Mouse (Mus musculus) C2C12 (cell line): ENCODE measurements at regions not wholly inside any gene's neighbourhood (a gene's known extent, or its start where the extent isn't known, plus 50 kb on each side); places are given as distances from the start of the nearest gene placed in this dataset.

ENCODE experiments used
- H3K27me3 ChIP-seq: one replicate; pipeline ENCODE4 v1.6.1; 2011; ENCODE audit not compliant: control insufficient read depth, insufficient read depth, insufficient read length
- H3K36me3 ChIP-seq: one replicate; pipeline ENCODE4 v1.6.1; 2011; ENCODE audit not compliant: control insufficient read depth, insufficient read depth
- H3K4me3 ChIP-seq: one replicate; pipeline ENCODE4 v1.5.1; 2011; ENCODE audit warnings: mild to moderate bottlenecking, control low read depth; ENCODE audit not compliant: poor library complexity, insufficient read depth, severe bottlenecking
- H3K79me2 ChIP-seq: one replicate; pipeline ENCODE4 v1.6.1; 2011; ENCODE audit not compliant: control insufficient read depth, insufficient read depth
- H3K79me3 ChIP-seq: one replicate; pipeline ENCODE4 v1.6.1; 2011; ENCODE audit warnings: low read depth, control low read depth
- H3ac ChIP-seq: one replicate; pipeline ENCODE3; 2011; ENCODE audit warnings: low read depth; ENCODE audit not compliant: control insufficient read depth, insufficient read length
- CEBPB ChIP-seq: IDR thresholded peaks from one replicate; pipeline ENCODE4 v1.6.1; 2011; ENCODE audit warnings: low read depth, mild to moderate bottlenecking, control low read depth, moderate library complexity
- CTCF ChIP-seq: IDR thresholded peaks from one replicate; pipeline ENCODE4 v1.5.1; 2011; ENCODE audit not compliant: control insufficient read depth, insufficient read depth, insufficient read length
- FOSL1 ChIP-seq: IDR thresholded peaks from one replicate; pipeline ENCODE4 v1.8.0; 2011; ENCODE audit warnings: mild to moderate bottlenecking, low read length; ENCODE audit not compliant: poor library complexity, insufficient read depth, severe bottlenecking
- MAX ChIP-seq: IDR thresholded peaks from one replicate; pipeline ENCODE4 v1.6.1; 2011; ENCODE audit warnings: mild to moderate bottlenecking, control low read depth
- MYOD1 ChIP-seq: IDR thresholded peaks from one replicate; pipeline ENCODE4 v1.6.1; 2011; ENCODE audit warnings: low read depth; ENCODE audit not compliant: control insufficient read depth, insufficient read length
- MYOG ChIP-seq: IDR thresholded peaks from one replicate; pipeline ENCODE4 v1.6.1; 2011; ENCODE audit not compliant: control insufficient read depth, insufficient read length; ENCODE audit errors: extremely low read depth
- USF1 ChIP-seq: IDR thresholded peaks from one replicate; pipeline ENCODE4 v1.6.1; 2011; ENCODE audit warnings: low read depth, mild to moderate bottlenecking, control low read depth, moderate library complexity

- Histone ChIP-seq H3K4me3 (no peak overlapping the region), H3K79me3 (no peaks in the 10 kb centered on the region), H3ac (no peak overlapping the region), H3K27me3 (no peaks in the 10 kb centered on the region), H3K79me2 (no peaks in the 10 kb centered on the region), H3K36me3 (no peaks in the 10 kb centered on the region)
- TF ChIP-seq CTCF = no peak
These were observed 410.4 kb upstream of the Prickle1 start for GRCm38 (mm10) chr15:94006082-94006481.

- Histone ChIP-seq H3K27me3 (no peaks in the 10 kb centered on the region), H3K4me3 (no peak overlapping the region), H3ac (no peak overlapping the region), H3K36me3 (no peaks in the 10 kb centered on the region), H3K79me2 (no peaks in the 10 kb centered on the region), H3K79me3 (no peaks in the 10 kb centered on the region)
- no peak for TF ChIP-seq CTCF
- no peak for TF ChIP-seq MAX
- no peak for TF ChIP-seq MYOD1
- no peak for TF ChIP-seq USF1
- TF ChIP-seq CEBPB = no peak
- TF ChIP-seq FOSL1 = no peak
- TF ChIP-seq MYOG = no peak
These were observed 409.2 kb upstream of the Prickle1 start for GRCm38 (mm10) chr15:94004911-94005310.

DNA sequence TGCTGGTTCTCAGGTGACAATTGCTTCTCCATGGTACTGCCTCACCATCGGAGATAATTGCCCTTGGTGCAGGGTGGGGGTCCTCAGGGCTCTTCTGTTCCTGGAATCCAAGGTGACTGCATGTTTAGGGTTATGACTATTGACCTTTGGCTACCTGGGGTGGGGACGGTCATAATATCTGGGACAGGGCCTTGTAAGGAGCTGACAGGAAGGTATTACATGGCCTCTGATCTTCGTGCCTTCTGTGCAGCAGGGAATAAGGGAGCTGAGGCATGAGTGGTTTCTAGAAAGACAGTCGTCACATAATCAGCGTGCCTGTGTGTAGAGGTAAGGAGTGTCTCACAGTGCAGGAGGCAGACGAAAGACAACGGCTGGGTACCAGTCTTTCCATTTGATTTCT is 407.5 kb upstream of the Prickle1 start:
- Histone ChIP-seq H3K27me3 (no peaks in the 10 kb centered on the region), H3ac (no peak overlapping the region), H3K36me3 (no peaks in the 10 kb centered on the region), H3K4me3 (no peak overlapping the region), H3K79me3 (no peaks in the 10 kb centered on the region), H3K79me2 (no peaks in the 10 kb centered on the region)
- TF ChIP-seq FOSL1 = no peak
- no peak for TF ChIP-seq MAX
- no peak for TF ChIP-seq MYOG
- no peak for TF ChIP-seq USF1
- TF ChIP-seq MYOD1 = no peak
- TF ChIP-seq CEBPB = no peak
- no peak for TF ChIP-seq CTCF

- Histone ChIP-seq H3K79me2 (no peaks in the 10 kb centered on the region), H3K27me3 (no peaks in the 10 kb centered on the region), H3ac (no peak overlapping the region), H3K4me3 (no peak overlapping the region), H3K36me3 (no peaks in the 10 kb centered on the region), H3K79me3 (no peaks in the 10 kb centered on the region)
- TF ChIP-seq MYOG (no peak), FOSL1 (no peak), CEBPB (no peak), CTCF (no peak), MAX (no peak), USF1 (no peak), MYOD1 (no peak)
These were observed 398.9 kb upstream of the Prickle1 start for GRCm38 (mm10) chr15:93994542-93994941.

DNA sequence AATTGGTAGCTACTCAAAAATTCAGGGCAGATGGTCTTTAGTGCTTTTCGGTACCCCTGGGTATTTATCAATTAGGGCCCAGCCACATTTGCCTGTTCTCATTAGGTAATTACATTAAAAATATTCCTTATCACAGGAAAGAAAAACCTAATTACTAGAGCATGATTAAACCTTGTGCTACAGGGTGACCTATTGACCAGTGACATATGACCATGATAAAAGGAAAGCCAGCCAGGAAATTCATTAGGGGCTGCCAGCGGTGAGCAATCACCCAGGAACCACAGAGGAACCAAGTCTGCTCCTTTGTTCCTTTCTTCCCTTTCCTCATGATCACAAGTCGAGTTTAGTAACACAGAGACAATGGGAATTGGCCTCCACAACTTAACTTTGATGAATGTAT is 394.4 kb upstream of the Prickle1 start:
- Histone ChIP-seq H3K79me2 (no peaks in the 10 kb centered on the region), H3K27me3 (no peaks in the 10 kb centered on the region), H3K4me3 (no peak overlapping the region), H3K36me3 (no peaks in the 10 kb centered on the region), H3K79me3 (no peaks in the 10 kb centered on the region), H3ac (no peak overlapping the region)
- TF ChIP-seq FOSL1 = no peak
- TF ChIP-seq MYOD1 = no peak
- no peak for TF ChIP-seq MYOG
- TF ChIP-seq USF1 = no peak
- TF ChIP-seq MAX = no peak

GRCm38 (mm10) chr15:93988367-93988766 is 392.7 kb upstream of the Prickle1 start:
- Histone ChIP-seq H3K79me2 (no peaks in the 10 kb centered on the region), H3K36me3 (no peaks in the 10 kb centered on the region), H3K4me3 (no peak overlapping the region), H3ac (no peak overlapping the region), H3K79me3 (no peaks in the 10 kb centered on the region), H3K27me3 (no peaks in the 10 kb centered on the region)
- TF ChIP-seq CEBPB = no peak
- TF ChIP-seq USF1 = no peak
- no peak for TF ChIP-seq MYOG
- no peak for TF ChIP-seq MAX
- no peak for TF ChIP-seq CTCF
- TF ChIP-seq FOSL1 = no peak
- TF ChIP-seq MYOD1 = no peak
